Mouse (Mus musculus): ENCODE measurements around the gene Gm20517.

DNA sequence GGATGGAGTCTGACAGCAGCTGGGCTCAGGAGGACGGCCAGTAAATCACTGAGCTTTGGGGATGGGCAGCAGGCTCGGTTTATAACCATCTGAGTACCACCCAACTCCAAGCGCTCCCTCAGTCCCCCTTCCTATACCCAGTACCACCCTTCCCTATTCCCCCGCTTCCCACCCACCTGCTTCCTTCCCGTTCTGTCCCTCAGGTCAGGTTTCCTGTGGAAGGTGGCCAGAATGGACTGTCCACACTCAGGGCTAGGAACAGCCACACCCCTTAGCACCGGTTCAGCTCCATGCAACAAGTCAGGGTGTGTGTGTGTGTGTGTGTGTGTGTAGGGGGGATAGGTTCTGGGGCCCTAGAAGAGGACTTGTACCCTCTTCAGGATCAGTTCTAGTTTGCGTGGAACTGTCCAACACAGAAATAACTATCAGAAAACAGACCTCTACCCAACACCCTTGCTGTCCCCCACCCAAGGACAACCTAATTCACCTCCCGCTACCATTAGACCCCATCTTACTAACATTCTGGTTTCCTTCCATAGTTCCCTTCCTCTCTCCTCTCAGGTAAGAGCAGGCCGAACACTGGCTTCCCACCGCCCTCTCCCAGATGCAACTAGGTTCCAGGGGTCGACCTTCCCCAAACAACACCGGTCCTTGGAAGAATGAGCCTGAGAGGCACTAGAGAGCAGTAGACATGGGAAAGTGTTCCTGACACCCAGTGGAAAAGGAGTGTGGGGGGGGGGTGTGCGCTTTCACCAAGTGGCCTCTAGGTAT lies 82.5 kb downstream of the Gm20517 start:
- TF ChIP-seq CTCF (IDR thresholded peaks at IDR 0.05; ENCODE audit: control insufficient read depth, insufficient read depth, insufficient read length) (no peak), MYOG (IDR thresholded peaks at IDR 0.05; ENCODE audit: control insufficient read depth, extremely low read depth, insufficient read length) (no peak), USF1 (IDR thresholded peaks at IDR 0.05; ENCODE audit: low read depth) (no peak), MYOD1 (IDR thresholded peaks at IDR 0.05; ENCODE audit: control insufficient read depth, insufficient read length, low read depth) (no peak), MAX (IDR thresholded peaks at IDR 0.05) (no peak)

Data from C2C12 (cell line).